Mouse (Mus musculus): ENCODE measurements around the gene Hspa1a. TPM values are rescaled to one million over a fixed set of nuclear protein-coding genes. Genes with fewer than 3 reads are reported as not detected.

The Hspa1a gene
- polyA plus RNA-seq, 1 experiment from 2014 or later: 13.7 TPM

DNA sequence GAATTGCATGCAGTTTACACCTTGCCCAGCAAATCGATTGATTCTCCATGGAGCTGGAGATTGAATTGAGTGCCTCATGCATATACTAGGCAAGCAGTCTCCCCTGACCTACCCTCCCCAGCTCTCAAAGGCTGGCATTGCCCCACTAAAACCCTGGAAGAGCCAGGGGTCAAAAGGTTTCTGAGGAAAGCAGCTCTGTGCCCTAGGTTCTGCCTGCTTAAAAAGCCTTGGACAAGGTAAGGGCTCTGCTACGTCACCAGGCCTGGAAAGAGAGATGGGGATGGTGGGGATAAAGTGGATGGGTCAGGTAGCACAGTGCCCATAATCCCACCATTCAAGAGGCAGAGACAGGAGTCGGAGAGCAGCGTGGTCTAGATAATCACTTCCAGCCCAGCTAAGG lies 17.1 kb downstream of the Hspa1a start:
- Histone ChIP-seq H3K27ac (ENCODE audit: low read length) (no peak overlapping the region), H3K36me3 (ENCODE audit: control insufficient read depth, insufficient read depth, low read length) (peaks cover 6% of the 10 kb centered on the region; the same call in 1 of the 2 replicates), H3K4me3 (replicated peaks; ENCODE audit: low read length) (no peak overlapping the region), H3K9me3 (replicated peaks; ENCODE audit: control insufficient read depth, low read length) (no peaks in the 10 kb centered on the region), H3K4me2 (ENCODE audit: low read depth, low read length) (no peak overlapping the region), H3K27me3 (ENCODE audit: control insufficient read depth, insufficient read depth, low read length) (0 out of 2 replicates have a peak, but pooled peaks cover 4% of the 10 kb centered on the region), H3K4me1 (ENCODE audit: control insufficient read depth, insufficient read depth, low read length) (peaks cover 4% of the 10 kb centered on the region; the same call in 1 of the 2 replicates), H3K9ac (ENCODE audit: low read length) (no peak overlapping the region)
- no peak for ATAC-seq (ENCODE audit: insufficient read depth, low FRiP score)
- WGBS: 91% methylated on average over 4 of the region's 4 CpGs

DNA sequence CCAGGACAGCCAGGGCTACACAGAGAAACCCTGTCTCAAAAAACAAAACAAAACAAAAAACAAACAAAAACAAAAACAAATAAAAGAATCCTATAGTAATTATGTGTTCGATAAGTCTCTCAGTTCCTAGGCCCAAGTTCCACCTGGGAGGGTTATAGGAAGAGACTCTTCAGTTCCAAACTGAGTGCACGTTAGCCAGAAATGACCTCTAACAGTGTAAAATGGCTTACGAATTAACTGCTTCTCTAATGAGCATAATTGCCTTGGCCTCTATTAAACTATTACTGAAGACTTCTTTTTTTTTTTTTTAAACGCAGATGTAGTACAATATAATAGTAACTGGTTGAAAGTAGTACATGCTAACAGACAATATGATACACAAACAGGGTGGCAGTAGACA lies 18.1 kb downstream of the Hspa1a start:
- H3K27ac ChIP-seq (ENCODE audit: low read length): no peak overlapping the region
- H3K36me3 ChIP-seq (ENCODE audit: control insufficient read depth, insufficient read depth, low read length): peaks cover 10% of the 10 kb centered on the region; the same call in 1 of the 2 replicates
- no peaks in the 10 kb centered on the region for H3K9me3 ChIP-seq (replicated peaks; ENCODE audit: control insufficient read depth, low read length)
- H3K4me3 ChIP-seq (replicated peaks; ENCODE audit: low read length): no peak overlapping the region
- WGBS: 87% methylated on average over 4 of the region's 4 CpGs
- no peak overlapping the region for H3K4me2 ChIP-seq (ENCODE audit: low read depth, low read length)
- ATAC-seq (ENCODE audit: insufficient read depth, low FRiP score): no peak
- H3K27me3 ChIP-seq (ENCODE audit: control insufficient read depth, insufficient read depth, low read length): 0 out of 2 replicates have a peak, but pooled peaks cover 4% of the 10 kb centered on the region
- H3K4me1 ChIP-seq (ENCODE audit: control insufficient read depth, insufficient read depth, low read length): peaks cover 4% of the 10 kb centered on the region; the same call in 1 of the 2 replicates
- no peak overlapping the region for H3K9ac ChIP-seq (ENCODE audit: low read length)

DNA sequence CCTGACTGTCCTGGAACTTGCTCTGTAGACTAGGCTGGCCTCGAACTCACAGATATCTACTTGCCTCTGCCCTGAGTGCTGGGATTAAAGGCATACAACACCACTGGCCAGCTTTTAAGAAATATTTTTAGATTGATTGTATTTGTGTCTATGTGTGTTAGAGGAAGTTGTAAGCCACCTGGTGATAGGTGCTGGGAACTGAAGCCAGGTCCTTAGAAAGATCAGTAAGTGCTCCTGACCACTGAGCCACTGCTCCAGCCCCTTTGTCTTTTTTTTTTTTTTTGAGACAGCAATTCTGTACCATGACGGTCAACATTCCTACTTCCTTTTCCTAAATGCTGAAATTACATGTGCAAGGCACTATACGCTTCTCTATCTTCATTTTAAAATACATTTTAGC lies 18.7 kb downstream of the Hspa1a start:
- peaks cover 10% of the 10 kb centered on the region; the same call in 1 of the 2 replicates for H3K36me3 ChIP-seq (ENCODE audit: control insufficient read depth, insufficient read depth, low read length)
- H3K4me3 ChIP-seq (replicated peaks; ENCODE audit: low read length): no peak overlapping the region
- H3K27me3 ChIP-seq (ENCODE audit: control insufficient read depth, insufficient read depth, low read length): 0 out of 2 replicates have a peak, but pooled peaks cover 4% of the 10 kb centered on the region
- no peak overlapping the region for H3K27ac ChIP-seq (ENCODE audit: low read length)
- no peak for ATAC-seq (ENCODE audit: insufficient read depth, low FRiP score)
- WGBS: 81% methylated on average over 3 of the region's 3 CpGs
- no peaks in the 10 kb centered on the region for H3K9me3 ChIP-seq (replicated peaks; ENCODE audit: control insufficient read depth, low read length)
- no peak overlapping the region for H3K9ac ChIP-seq (ENCODE audit: low read length)
- 0 out of 2 replicates have a peak overlapping the region, but pooled peaks have one; percentile 70 for H3K4me2 ChIP-seq (ENCODE audit: low read depth, low read length)
- peaks cover 4% of the 10 kb centered on the region; the same call in 1 of the 2 replicates for H3K4me1 ChIP-seq (ENCODE audit: control insufficient read depth, insufficient read depth, low read length)

DNA sequence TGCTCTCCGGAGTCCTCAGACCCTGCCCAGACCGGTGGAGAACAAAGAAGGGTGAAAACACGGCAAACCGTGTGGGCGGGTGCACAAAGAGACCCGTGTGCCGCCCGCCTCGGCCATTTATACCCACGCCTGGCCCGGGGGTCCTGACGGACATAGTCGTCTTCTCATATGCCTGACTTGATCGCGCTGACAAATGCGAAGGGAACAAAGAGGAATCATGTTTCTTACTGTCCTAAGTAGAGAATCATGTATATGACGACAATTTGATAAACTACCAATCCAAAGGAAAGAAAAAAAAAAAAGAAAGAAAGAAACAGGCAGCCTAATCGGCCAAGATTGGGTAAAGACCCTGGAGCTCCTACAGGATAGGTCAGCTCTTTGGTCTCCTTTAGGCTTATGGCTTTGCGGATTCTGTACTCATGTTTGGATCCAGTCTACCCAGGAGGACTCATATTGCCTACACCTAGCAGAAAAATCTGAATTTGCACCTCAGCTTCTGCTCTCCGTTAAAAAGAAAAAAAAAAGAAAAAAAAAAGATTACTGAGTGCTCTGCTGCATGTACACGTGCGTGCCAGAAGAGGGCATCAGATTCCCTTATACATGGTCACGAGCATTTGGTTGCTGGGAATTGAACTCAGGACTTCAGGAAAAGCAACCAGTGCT lies 19.4 kb downstream of the Hspa1a start:
- peaks cover 10% of the 10 kb centered on the region; the same call in 1 of the 2 replicates for H3K36me3 ChIP-seq (ENCODE audit: control insufficient read depth, insufficient read depth, low read length)
- WGBS: 0% methylated on average over 23 of the region's 23 CpGs
- peak; percentile 75; the same call in 1 of the 2 replicates for ATAC-seq (ENCODE audit: insufficient read depth, low FRiP score)
- 0 out of 2 replicates have a peak, but pooled peaks cover 4% of the 10 kb centered on the region for H3K27me3 ChIP-seq (ENCODE audit: control insufficient read depth, insufficient read depth, low read length)
- H3K27ac ChIP-seq (ENCODE audit: low read length): peak overlapping the region; percentile 91
- H3K4me2 ChIP-seq (ENCODE audit: low read depth, low read length): peak overlapping the region; percentile 70
- peaks cover 4% of the 10 kb centered on the region; the same call in 1 of the 2 replicates for H3K4me1 ChIP-seq (ENCODE audit: control insufficient read depth, insufficient read depth, low read length)
- H3K4me3 ChIP-seq (replicated peaks; ENCODE audit: low read length): peak overlapping the region; percentile 88
- H3K9ac ChIP-seq (ENCODE audit: low read length): peak overlapping the region; percentile 94
- H3K9me3 ChIP-seq (replicated peaks; ENCODE audit: control insufficient read depth, low read length): no peaks in the 10 kb centered on the region

DNA sequence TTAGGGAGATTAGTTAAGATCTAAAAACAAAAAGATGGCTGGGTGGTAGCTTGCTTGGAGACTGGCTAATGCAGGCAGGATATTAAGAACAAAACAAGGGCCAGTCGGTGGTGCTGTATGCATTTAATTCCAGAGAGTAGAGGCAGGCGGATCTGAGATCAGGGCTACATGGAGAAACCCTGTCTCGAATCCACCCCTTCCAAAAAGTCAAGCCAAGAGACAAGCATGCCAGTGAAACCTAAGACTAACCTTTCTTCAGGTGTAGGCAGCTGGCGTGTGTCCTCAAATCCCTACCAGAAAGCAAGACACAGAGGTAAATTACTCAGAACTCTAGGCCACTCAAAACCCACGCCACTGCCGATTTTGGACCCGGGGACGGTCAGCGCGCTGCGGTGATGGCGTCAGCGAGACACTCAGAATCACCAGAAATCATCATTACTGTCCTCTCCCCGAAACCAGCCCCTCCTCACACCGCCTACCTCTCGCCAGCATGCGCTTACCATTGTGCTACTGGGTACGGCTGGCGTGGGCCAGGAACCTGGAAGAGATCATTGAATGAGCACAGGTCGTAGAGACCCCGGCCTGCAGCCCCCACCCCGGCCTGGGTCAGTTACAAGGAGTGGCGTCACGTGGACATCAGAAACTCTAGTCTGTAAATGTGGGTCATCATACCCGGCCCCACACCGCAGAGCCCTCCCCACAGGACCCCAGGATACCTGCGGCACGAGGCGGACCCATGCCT lies 20.1 kb downstream of the Hspa1a start:
- ATAC-seq (ENCODE audit: insufficient read depth, low FRiP score): peak; percentile 23; the same call in 1 of the 2 replicates

DNA sequence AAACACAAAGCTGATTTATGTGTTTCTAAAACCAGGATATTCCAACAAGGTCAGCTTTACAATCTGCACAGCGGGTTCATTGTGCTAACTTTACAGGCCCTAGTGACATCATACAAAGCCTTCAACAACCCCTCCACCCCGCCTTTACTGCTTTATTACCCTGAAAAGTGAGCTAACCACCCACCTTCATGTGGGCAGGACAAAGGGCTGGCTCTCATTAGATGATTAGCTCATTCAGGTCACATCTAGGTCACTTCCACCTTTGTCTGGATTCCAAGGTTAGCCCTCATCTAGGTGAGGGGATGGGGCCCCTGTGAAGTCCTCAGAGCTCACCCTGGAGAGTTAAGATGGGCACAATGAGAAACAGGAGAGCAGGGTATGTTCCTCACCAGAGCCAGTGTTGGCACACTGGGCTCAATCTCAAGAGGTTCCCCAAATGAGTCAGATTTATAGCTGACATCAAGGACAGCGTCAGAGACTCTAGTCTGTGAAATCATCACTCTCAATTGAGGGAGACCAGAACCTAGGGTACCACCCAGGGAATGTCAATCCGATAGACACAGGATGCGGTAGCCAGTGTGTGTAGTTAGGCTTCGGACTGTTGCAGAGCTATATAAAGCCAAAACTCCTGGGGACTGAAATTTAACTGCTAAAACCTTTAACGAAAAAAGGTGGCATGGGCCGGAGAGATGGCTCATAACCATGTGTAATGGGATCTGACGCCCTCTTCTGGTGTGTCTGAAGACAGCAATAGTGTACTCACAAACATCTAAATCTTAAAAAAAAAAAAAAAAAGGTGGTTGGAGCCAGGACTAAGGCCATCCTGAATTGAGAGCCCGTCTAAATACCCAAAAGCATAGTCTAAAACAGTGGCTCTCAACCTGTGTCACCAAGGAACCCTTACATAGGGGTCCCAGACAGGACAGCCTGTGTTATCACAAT lies 21.2 kb downstream of the Hspa1a start:
- peaks cover 4% of the 10 kb centered on the region; the same call in 1 of the 2 replicates for H3K4me1 ChIP-seq (ENCODE audit: control insufficient read depth, insufficient read depth, low read length)
- H3K9ac ChIP-seq (ENCODE audit: low read length): peak overlapping the region; percentile 94
- 0 out of 2 replicates have a peak, but pooled peaks cover 4% of the 10 kb centered on the region for H3K27me3 ChIP-seq (ENCODE audit: control insufficient read depth, insufficient read depth, low read length)
- H3K36me3 ChIP-seq (ENCODE audit: control insufficient read depth, insufficient read depth, low read length): peaks cover 10% of the 10 kb centered on the region; the same call in 1 of the 2 replicates
- peak overlapping the region; percentile 70 for H3K4me2 ChIP-seq (ENCODE audit: low read depth, low read length)
- no peaks in the 10 kb centered on the region for H3K9me3 ChIP-seq (replicated peaks; ENCODE audit: control insufficient read depth, low read length)
- peak overlapping the region; percentile 91 for H3K27ac ChIP-seq (ENCODE audit: low read length)
- peak overlapping the region; percentile 88 for H3K4me3 ChIP-seq (replicated peaks; ENCODE audit: low read length)
- 23% methylated on average over 10 of the region's 10 CpGs for WGBS
- no peak for ATAC-seq (ENCODE audit: insufficient read depth, low FRiP score)

More for the DNA sequence above, 20.1 kb downstream of the Hspa1a start:
- peak overlapping the region; percentile 88 for H3K4me3 ChIP-seq (replicated peaks; ENCODE audit: low read length)
- peak overlapping the region; percentile 70 for H3K4me2 ChIP-seq (ENCODE audit: low read depth, low read length)
- H3K9ac ChIP-seq (ENCODE audit: low read length): peak overlapping the region; percentile 94
- peaks cover 10% of the 10 kb centered on the region; the same call in 1 of the 2 replicates for H3K36me3 ChIP-seq (ENCODE audit: control insufficient read depth, insufficient read depth, low read length)
- H3K27ac ChIP-seq (ENCODE audit: low read length): peak overlapping the region; percentile 91
- H3K9me3 ChIP-seq (replicated peaks; ENCODE audit: control insufficient read depth, low read length): no peaks in the 10 kb centered on the region
- under 1% methylated on average over 29 of the region's 29 CpGs for WGBS
- peaks cover 4% of the 10 kb centered on the region; the same call in 1 of the 2 replicates for H3K4me1 ChIP-seq (ENCODE audit: control insufficient read depth, insufficient read depth, low read length)
- H3K27me3 ChIP-seq (ENCODE audit: control insufficient read depth, insufficient read depth, low read length): 0 out of 2 replicates have a peak, but pooled peaks cover 4% of the 10 kb centered on the region

DNA sequence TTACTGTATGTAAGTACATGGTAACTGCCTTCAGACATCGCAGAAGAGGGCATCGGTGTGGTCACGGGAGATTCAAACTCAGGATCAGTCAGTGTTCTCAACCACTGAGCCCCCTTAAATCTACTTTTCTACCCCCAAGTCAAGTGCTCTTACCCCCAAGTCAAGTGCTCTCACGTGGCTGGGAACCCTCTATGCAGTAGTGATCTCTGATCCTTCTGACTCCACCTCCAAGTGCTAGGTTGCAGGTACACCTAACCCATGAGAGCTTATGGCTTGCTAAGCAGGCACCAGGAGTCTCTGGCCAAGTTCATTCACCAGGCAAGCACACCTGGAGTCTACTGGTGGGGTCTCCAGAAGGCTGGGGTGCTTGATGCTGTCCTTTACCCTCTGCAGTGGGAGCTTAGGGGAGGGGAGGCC lies 22.4 kb downstream of the Hspa1a start:
- ATAC-seq (ENCODE audit: insufficient read depth, low FRiP score): no peak
- Histone ChIP-seq H3K27me3 (ENCODE audit: control insufficient read depth, insufficient read depth, low read length) (no peaks in the 10 kb centered on the region), H3K27ac (ENCODE audit: low read length) (0 out of 2 replicates have a peak overlapping the region, but pooled peaks have one; percentile 15), H3K9ac (ENCODE audit: low read length) (no peak overlapping the region), H3K4me3 (replicated peaks; ENCODE audit: low read length) (no peak overlapping the region), H3K4me2 (ENCODE audit: low read depth, low read length) (no peak overlapping the region), H3K4me1 (ENCODE audit: control insufficient read depth, insufficient read depth, low read length) (peaks cover 4% of the 10 kb centered on the region; the same call in 1 of the 2 replicates), H3K36me3 (ENCODE audit: control insufficient read depth, insufficient read depth, low read length) (peaks cover 10% of the 10 kb centered on the region; the same call in 1 of the 2 replicates), H3K9me3 (replicated peaks; ENCODE audit: control insufficient read depth, low read length) (no peaks in the 10 kb centered on the region)
- 43% methylated on average over 4 of the region's 4 CpGs for WGBS
